Mouse (Mus musculus): ENCODE data around the gene Tnxb. TPM values are rescaled to one million over a fixed set of nuclear protein-coding genes. Genes with fewer than 3 reads are reported as not detected.
"Not testable (repeated sequence)": the region's sequence is repeated elsewhere in the genome, so short reads cannot be mapped to it uniquely, and the experiment has no call there.

The Tnxb gene
- polyA plus RNA-seq, 2 experiments from 2014 or later, result not detected

GRCm38 (mm10) chr17:34740280-34740679 lies 69.9 kb downstream of the Tnxb start:
- ATAC-seq, result no peak

DNA sequence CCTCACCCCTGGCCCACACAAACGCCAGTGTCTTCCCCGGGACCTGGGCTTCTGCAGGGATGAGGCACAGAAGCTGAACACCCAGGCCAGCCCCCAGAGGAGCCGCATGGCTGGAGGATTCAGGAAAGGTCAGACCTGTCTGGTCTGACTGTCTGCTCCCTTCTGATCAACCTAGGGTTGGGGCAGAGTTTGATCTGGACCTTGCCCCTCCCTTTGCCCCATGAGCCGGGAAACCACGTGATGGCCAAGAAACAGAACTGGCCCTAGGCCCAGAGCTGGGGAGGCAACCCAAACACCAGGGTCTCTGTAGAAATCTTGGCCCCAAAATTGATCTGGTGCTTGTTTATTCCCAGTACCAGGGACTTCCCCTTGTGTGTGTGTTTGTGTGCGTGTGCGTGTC lies 73.4 kb downstream of the Tnxb start, which contains the start of gene C4b:
Gene C4b, minus strand, starts transcription at position 164 of the 400 bp plus-strand sequence.
- no peak for ATAC-seq

DNA sequence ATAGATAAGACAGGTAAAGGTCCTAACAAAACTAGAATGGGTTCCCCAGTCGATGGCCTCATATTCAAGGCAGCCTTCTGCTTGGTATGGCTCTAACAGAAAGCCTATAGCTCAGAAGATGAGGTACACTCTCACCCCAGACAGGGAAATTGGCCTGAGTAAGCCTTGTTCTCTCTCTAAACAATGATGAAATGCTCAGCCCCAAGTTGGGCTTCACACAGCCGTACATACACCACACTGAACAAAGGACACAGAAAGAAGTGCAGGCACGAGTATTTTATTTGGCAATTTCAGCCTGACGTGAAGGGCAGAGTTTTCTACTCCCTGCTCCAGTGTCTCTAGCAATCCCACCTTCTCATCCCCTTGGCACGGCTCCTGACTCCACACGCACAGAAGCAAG lies 73.9 kb downstream of the Tnxb start:
- ATAC-seq, result no peak

GRCm38 (mm10) chr17:34744611-34745010 lies 74.3 kb downstream of the Tnxb start:
- ATAC-seq, result not testable (repeated sequence)

DNA sequence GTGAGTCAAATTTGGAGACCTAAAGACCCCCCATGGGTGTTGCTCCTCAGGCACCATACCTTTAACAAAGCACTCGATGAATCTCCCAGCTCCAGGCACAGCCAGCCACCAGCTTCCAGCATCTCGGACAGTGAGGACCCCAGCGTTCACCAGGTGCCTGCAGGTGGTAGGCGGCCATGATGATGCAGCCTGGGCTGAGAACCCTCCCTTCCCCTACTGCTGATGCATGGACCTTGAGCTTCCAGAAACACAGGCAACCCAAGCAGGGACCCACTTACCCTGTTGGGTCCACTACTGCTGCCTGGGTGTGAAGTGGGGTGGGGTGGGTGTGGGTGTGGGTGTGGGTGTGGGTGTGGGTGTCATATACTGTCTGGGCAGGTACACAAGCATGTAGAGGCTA lies 74.8 kb downstream of the Tnxb start:
- ATAC-seq, result not testable (repeated sequence)

DNA sequence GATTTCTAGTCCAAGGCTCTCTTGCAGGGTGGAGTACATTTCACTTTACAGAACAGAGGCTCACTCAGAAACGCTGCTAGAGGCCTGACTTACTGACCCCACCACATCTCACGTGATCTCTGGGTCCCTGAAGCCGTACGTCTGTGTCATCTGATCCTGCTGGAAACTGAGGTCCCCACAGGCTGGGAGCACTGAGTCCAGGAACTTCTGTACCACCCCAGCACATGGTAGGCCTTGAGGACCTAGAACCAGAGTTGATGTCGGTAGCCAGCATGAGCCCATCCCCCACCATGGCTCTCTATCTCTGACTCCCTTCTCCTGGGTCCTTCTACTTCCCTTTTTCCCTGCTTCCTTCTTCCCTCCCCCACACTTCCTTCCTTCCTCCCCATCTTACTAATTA lies 76.2 kb downstream of the Tnxb start:
- no peak for ATAC-seq

DNA sequence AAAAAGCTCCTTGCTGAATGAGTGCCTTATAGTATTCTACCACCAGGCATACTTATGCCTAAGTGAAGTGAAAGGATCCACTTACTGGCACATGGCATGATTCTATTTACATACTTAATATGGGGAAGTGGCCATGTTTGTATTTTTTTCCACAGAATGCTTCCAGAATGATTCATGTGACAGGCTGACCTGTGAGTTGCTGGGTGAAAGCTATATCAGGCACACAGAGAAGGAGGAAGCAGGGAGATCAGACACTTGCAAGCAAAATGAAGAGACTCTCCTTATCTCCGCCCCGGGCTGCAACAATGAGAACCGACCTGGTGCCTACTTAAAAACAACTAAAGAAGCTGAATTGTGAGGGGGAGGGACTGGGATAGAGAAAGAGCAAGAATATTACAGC lies 91.1 kb downstream of the Tnxb start:
- no peak for ATAC-seq

Other genes starting within 250 kb of the Tnxb start
- not detected for gene Btnl4, start 193.2 kb upstream of the Tnxb start, polyA plus RNA-seq (2017; shearing (Covaris generic))
- under 1 TPM in 1 of 2 experiments, not detected in 1; 0.76 TPM for gene Btnl6, start 153.2 kb upstream of the Tnxb start, polyA plus RNA-seq (2017; shearing (Covaris generic))
- 1 to 10 TPM in 1 of 2 experiments, under 1 TPM in 1; 0.09 to 1.1 TPM for gene Notch4, start 106.3 kb upstream of the Tnxb start, polyA plus RNA-seq (2017; shearing (Covaris generic))
- gene Gpsm3, start 80.7 kb upstream of the Tnxb start, polyA plus RNA-seq (2017; shearing (Covaris generic)), result 100 to 1,000 TPM; 227 to 344 TPM
- 10 to 100 TPM in 1 of 2 experiments, 1 to 10 TPM in 1; 7.7 to 12.6 TPM for gene Pbx2, start 79.3 kb upstream of the Tnxb start, polyA plus RNA-seq (2017; shearing (Covaris generic))
- 1 to 10 TPM; 4.0 to 4.5 TPM for gene Ager, start 72.7 kb upstream of the Tnxb start, polyA plus RNA-seq (2017; shearing (Covaris generic))
- 10 to 100 TPM; 68.0 to 75.0 TPM for gene Rnf5, start 66.8 kb upstream of the Tnxb start, polyA plus RNA-seq (2017; shearing (Covaris generic))
- 10 to 100 TPM; 16.9 to 19.2 TPM for gene Agpat1, start 66.3 kb upstream of the Tnxb start, polyA plus RNA-seq (2017; shearing (Covaris generic))
- gene Egfl8, start 54.6 kb upstream of the Tnxb start, polyA plus RNA-seq (2017; shearing (Covaris generic)), result 1 to 10 TPM; 1.9 to 2.8 TPM
- 10 to 100 TPM; 20.6 to 32.2 TPM for gene Ppt2, start 42.0 kb upstream of the Tnxb start, polyA plus RNA-seq (2017; shearing (Covaris generic))
- 1 to 10 TPM; 1.4 to 2.2 TPM for gene Prrt1, start 41.0 kb upstream of the Tnxb start, polyA plus RNA-seq (2017; shearing (Covaris generic))
- gene Fkbpl, start 25.8 kb upstream of the Tnxb start, polyA plus RNA-seq (2017; shearing (Covaris generic)), result 1 to 10 TPM; 3.6 to 5.9 TPM
- 10 to 100 TPM; 15.2 to 20.2 TPM for gene Atf6b, start 23.4 kb upstream of the Tnxb start, polyA plus RNA-seq (2017; shearing (Covaris generic))
- gene C4b, start 73.3 kb downstream of the Tnxb start, polyA plus RNA-seq (2017; shearing (Covaris generic)), result not detected
- not detected for gene Cyp21a1, start 134.0 kb downstream of the Tnxb start, polyA plus RNA-seq (2017; shearing (Covaris generic))
- gene Stk19, start 166.4 kb downstream of the Tnxb start, polyA plus RNA-seq (2017; shearing (Covaris generic)), result 10 to 100 TPM; 24.4 to 46.0 TPM
- 10 to 100 TPM; 28.8 to 33.4 TPM for gene Dxo, start 166.5 kb downstream of the Tnxb start, polyA plus RNA-seq (2017; shearing (Covaris generic))
- 10 to 100 TPM; 26.8 to 44.1 TPM for gene Skiv2l, start 179.7 kb downstream of the Tnxb start, polyA plus RNA-seq (2017; shearing (Covaris generic))
- gene Nelfe, start 179.9 kb downstream of the Tnxb start, polyA plus RNA-seq (2017; shearing (Covaris generic)), result 10 to 100 TPM; 33.2 to 44.8 TPM
- under 1 TPM; 0.27 to 0.61 TPM for gene Cfb, start 192.0 kb downstream of the Tnxb start, polyA plus RNA-seq (2017; shearing (Covaris generic))
- not detected for gene Zbtb12, start 208.9 kb downstream of the Tnxb start, polyA plus RNA-seq (2017; shearing (Covaris generic))
- gene Gm20547, start 211.5 kb downstream of the Tnxb start, polyA plus RNA-seq (2017; shearing (Covaris generic)), result not detected
- gene C2, start 227.7 kb downstream of the Tnxb start, polyA plus RNA-seq (2017; shearing (Covaris generic)), result 1 to 10 TPM; 1.1 to 2.5 TPM
- 10 to 100 TPM; 21.8 to 30.5 TPM for gene Ehmt2, start 227.9 kb downstream of the Tnxb start, polyA plus RNA-seq (2017; shearing (Covaris generic))
- gene Slc44a4, start 243.9 kb downstream of the Tnxb start, polyA plus RNA-seq (2017; shearing (Covaris generic)), result not detected

Data from CD4-positive, CD25-positive, alpha-beta regulatory T cell, adult 4 months (primary cell).